Mouse (Mus musculus): ENCODE data around the gene Hs2st1. TPM values are rescaled to one million over a fixed set of nuclear protein-coding genes. Genes with fewer than 3 reads are reported as not detected.

The Hs2st1 gene
- polyA plus RNA-seq, 1 experiment from 2014 or later: 1.6 TPM

- Histone ChIP-seq H3K4me3 (ENCODE audit: low read depth, low read length) (no peak overlapping the region), H3K27ac (ENCODE audit: low read length) (0 out of 2 replicates have a peak overlapping the region, but pooled peaks have one; percentile 25), H3K9ac (ENCODE audit: low read depth, low read length) (no peak overlapping the region), H3K4me2 (ENCODE audit: low read depth, low read length) (no peak overlapping the region), H3K27me3 (ENCODE audit: control insufficient read depth, insufficient read depth, low read depth, low read length) (no peaks in the 10 kb centered on the region), H3K36me3 (ENCODE audit: control insufficient read depth, insufficient read depth) (peaks cover 8% of the 10 kb centered on the region), H3K4me1 (ENCODE audit: control insufficient read depth, low read depth, low read length) (peaks cover 34% of the 10 kb centered on the region), H3K9me3 (replicated peaks; ENCODE audit: control insufficient read depth, low read length) (no peaks in the 10 kb centered on the region)
- WGBS (ENCODE audit: insufficient replicate concordance): 72% methylated on average over 7 of the region's 7 CpGs
- no peak; the same call in 1 of the 2 replicates for ATAC-seq (ENCODE audit: low read depth)
Observed at GRCm38 (mm10) chr3:144580281-144580680, 10.3 kb upstream of the Hs2st1 start.

- WGBS (ENCODE audit: insufficient replicate concordance): 75% methylated on average over 5 of the region's 5 CpGs
- H3K9ac ChIP-seq (ENCODE audit: low read depth, low read length): no peak overlapping the region
- H3K4me1 ChIP-seq (ENCODE audit: control insufficient read depth, low read depth, low read length): peaks cover 34% of the 10 kb centered on the region
- H3K27ac ChIP-seq (ENCODE audit: low read length): peak overlapping the region; percentile 52
- H3K36me3 ChIP-seq (ENCODE audit: control insufficient read depth, insufficient read depth): peaks cover 10% of the 10 kb centered on the region
- no peaks in the 10 kb centered on the region for H3K9me3 ChIP-seq (replicated peaks; ENCODE audit: control insufficient read depth, low read length)
- no peak overlapping the region for H3K4me2 ChIP-seq (ENCODE audit: low read depth, low read length)
- H3K4me3 ChIP-seq (ENCODE audit: low read depth, low read length): no peak overlapping the region
- no peaks in the 10 kb centered on the region for H3K27me3 ChIP-seq (ENCODE audit: control insufficient read depth, insufficient read depth, low read depth, low read length)
- ATAC-seq (ENCODE audit: low read depth): peak; percentile 62
Observed at GRCm38 (mm10) chr3:144579796-144580195, 9.8 kb upstream of the Hs2st1 start.

GRCm38 (mm10) chr3:144578921-144579320 lies 8.9 kb upstream of the Hs2st1 start:
- H3K9me3 ChIP-seq (replicated peaks; ENCODE audit: control insufficient read depth, low read length): no peaks in the 10 kb centered on the region
- no peak overlapping the region for H3K9ac ChIP-seq (ENCODE audit: low read depth, low read length)
- no peak for ATAC-seq (ENCODE audit: low read depth)
- H3K4me1 ChIP-seq (ENCODE audit: control insufficient read depth, low read depth, low read length): peaks cover 28% of the 10 kb centered on the region
- H3K36me3 ChIP-seq (ENCODE audit: control insufficient read depth, insufficient read depth): peaks cover 14% of the 10 kb centered on the region
- no peak overlapping the region for H3K4me3 ChIP-seq (ENCODE audit: low read depth, low read length)
- no peaks in the 10 kb centered on the region for H3K27me3 ChIP-seq (ENCODE audit: control insufficient read depth, insufficient read depth, low read depth, low read length)
- H3K27ac ChIP-seq (ENCODE audit: low read length): no peak overlapping the region
- H3K4me2 ChIP-seq (ENCODE audit: low read depth, low read length): no peak overlapping the region
- 79% methylated on average over 4 of the region's 4 CpGs for WGBS (ENCODE audit: insufficient replicate concordance)

GRCm38 (mm10) chr3:144577366-144578340 lies 7.7 kb upstream of the Hs2st1 start:
- no peak for ATAC-seq (ENCODE audit: low read depth)
- no peak overlapping the region for H3K9ac ChIP-seq (ENCODE audit: low read depth, low read length)
- no peak overlapping the region for H3K27ac ChIP-seq (ENCODE audit: low read length)
- no peaks in the 10 kb centered on the region for H3K9me3 ChIP-seq (replicated peaks; ENCODE audit: control insufficient read depth, low read length)
- H3K4me1 ChIP-seq (ENCODE audit: control insufficient read depth, low read depth, low read length): peaks cover 30% of the 10 kb centered on the region
- no peak overlapping the region for H3K4me2 ChIP-seq (ENCODE audit: low read depth, low read length)
- peaks cover 18% of the 10 kb centered on the region for H3K36me3 ChIP-seq (ENCODE audit: control insufficient read depth, insufficient read depth)
- 69% methylated on average over 10 of the region's 10 CpGs for WGBS (ENCODE audit: insufficient replicate concordance)
- H3K27me3 ChIP-seq (ENCODE audit: control insufficient read depth, insufficient read depth, low read depth, low read length): no peaks in the 10 kb centered on the region
- H3K4me3 ChIP-seq (ENCODE audit: low read depth, low read length): no peak overlapping the region

- Histone ChIP-seq H3K9ac (ENCODE audit: low read depth, low read length) (no peak overlapping the region), H3K27ac (ENCODE audit: low read length) (no peak overlapping the region), H3K36me3 (ENCODE audit: control insufficient read depth, insufficient read depth) (peaks cover 18% of the 10 kb centered on the region), H3K4me2 (ENCODE audit: low read depth, low read length) (no peak overlapping the region), H3K27me3 (ENCODE audit: control insufficient read depth, insufficient read depth, low read depth, low read length) (no peaks in the 10 kb centered on the region), H3K4me1 (ENCODE audit: control insufficient read depth, low read depth, low read length) (peaks cover 24% of the 10 kb centered on the region), H3K9me3 (replicated peaks; ENCODE audit: control insufficient read depth, low read length) (no peaks in the 10 kb centered on the region), H3K4me3 (ENCODE audit: low read depth, low read length) (no peak overlapping the region)
- ATAC-seq (ENCODE audit: low read depth): no peak
- 84% methylated on average over 7 of the region's 7 CpGs for WGBS (ENCODE audit: insufficient replicate concordance)
Observed at GRCm38 (mm10) chr3:144574256-144574655, 4.3 kb upstream of the Hs2st1 start.

GRCm38 (mm10) chr3:144570816-144571487 lies 971 bp upstream of the Hs2st1 start:
- no peaks in the 10 kb centered on the region for H3K27me3 ChIP-seq (ENCODE audit: control insufficient read depth, insufficient read depth, low read depth, low read length)
- H3K36me3 ChIP-seq (ENCODE audit: control insufficient read depth, insufficient read depth): peaks cover 10% of the 10 kb centered on the region; the same call in 1 of the 2 replicates
- H3K9me3 ChIP-seq (replicated peaks; ENCODE audit: control insufficient read depth, low read length): no peaks in the 10 kb centered on the region
- no peak for ATAC-seq (ENCODE audit: low read depth)
- peaks cover 27% of the 10 kb centered on the region for H3K4me1 ChIP-seq (ENCODE audit: control insufficient read depth, low read depth, low read length)
- H3K4me2 ChIP-seq (ENCODE audit: low read depth, low read length): peak overlapping the region; percentile 74
- peak overlapping the region; percentile 93 for H3K27ac ChIP-seq (ENCODE audit: low read length)
- under 1% methylated on average over 25 of the region's 25 CpGs for WGBS (ENCODE audit: insufficient replicate concordance)
- H3K4me3 ChIP-seq (ENCODE audit: low read depth, low read length): peak overlapping the region; percentile 86
- H3K9ac ChIP-seq (ENCODE audit: low read depth, low read length): peak overlapping the region; percentile 86

- Histone ChIP-seq H3K27me3 (ENCODE audit: control insufficient read depth, insufficient read depth, low read depth, low read length) (no peaks in the 10 kb centered on the region), H3K36me3 (ENCODE audit: control insufficient read depth, insufficient read depth) (peaks cover 5% of the 10 kb centered on the region; the same call in 1 of the 2 replicates), H3K9me3 (replicated peaks; ENCODE audit: control insufficient read depth, low read length) (no peaks in the 10 kb centered on the region), H3K4me3 (ENCODE audit: low read depth, low read length) (peak overlapping the region; percentile 93), H3K4me1 (ENCODE audit: control insufficient read depth, low read depth, low read length) (peaks cover 27% of the 10 kb centered on the region), H3K4me2 (ENCODE audit: low read depth, low read length) (peak overlapping the region; percentile 100), H3K9ac (ENCODE audit: low read depth, low read length) (peak overlapping the region; percentile 94), H3K27ac (ENCODE audit: low read length) (peak overlapping the region; percentile 73)
- WGBS (ENCODE audit: insufficient replicate concordance): under 1% methylated on average over 45 of the region's 47 CpGs
- ATAC-seq (ENCODE audit: low read depth): no peak
Observed at GRCm38 (mm10) chr3:144569401-144569971, 495 bp downstream of the Hs2st1 start.

- H3K27ac ChIP-seq (ENCODE audit: low read length): no peak overlapping the region
Observed at GRCm38 (mm10) chr3:144568861-144569361, 1.1 kb downstream of the Hs2st1 start.

More at GRCm38 (mm10) chr3:144568861-144569361, 1.1 kb downstream of the Hs2st1 start:
- no peaks in the 10 kb centered on the region for H3K27me3 ChIP-seq (ENCODE audit: control insufficient read depth, insufficient read depth, low read depth, low read length)
- ATAC-seq (ENCODE audit: low read depth): no peak
- 1% methylated on average over 21 of the region's 21 CpGs for WGBS (ENCODE audit: insufficient replicate concordance)
- H3K36me3 ChIP-seq (ENCODE audit: control insufficient read depth, insufficient read depth): peaks cover 4% of the 10 kb centered on the region; the same call in 1 of the 2 replicates
- peaks cover 27% of the 10 kb centered on the region for H3K4me1 ChIP-seq (ENCODE audit: control insufficient read depth, low read depth, low read length)
- peak overlapping the region; percentile 93 for H3K4me3 ChIP-seq (ENCODE audit: low read depth, low read length)
- H3K9me3 ChIP-seq (replicated peaks; ENCODE audit: control insufficient read depth, low read length): no peaks in the 10 kb centered on the region
- peak overlapping the region; percentile 100 for H3K4me2 ChIP-seq (ENCODE audit: low read depth, low read length)
- peak overlapping the region; percentile 94 for H3K9ac ChIP-seq (ENCODE audit: low read depth, low read length)

All from liver, embryonic 16.5 days (tissue).